Mouse (Mus musculus): ENCODE measurements around the gene Epc2. TPM values are rescaled to one million over a fixed set of nuclear protein-coding genes. Genes with fewer than 3 reads are reported as not detected.

The Epc2 gene
- polyA plus RNA-seq, 1 experiment from 2014 or later = 11.9 TPM

GRCm38 (mm10) chr2:49522578-49522977, 71.3 kb downstream of the Epc2 start:
- Histone ChIP-seq H3K9me3 (ENCODE audit: control insufficient read depth, low read length) (no peaks in the 10 kb centered on the region), H3K4me2 (ENCODE audit: low read depth, severe bottlenecking) (no peak overlapping the region), H3K36me3 (ENCODE audit: control insufficient read depth, insufficient read depth, low read length) (no peaks in the 10 kb centered on the region), H3K27me3 (ENCODE audit: control insufficient read depth, insufficient read depth, low read length) (no peaks in the 10 kb centered on the region), H3K4me1 (ENCODE audit: control insufficient read depth, insufficient read depth, low read length) (no peaks in the 10 kb centered on the region), H3K9ac (ENCODE audit: low read length) (no peak overlapping the region), H3K27ac (replicated peaks; ENCODE audit: low read depth, low read length) (no peak overlapping the region), H3K4me3 (ENCODE audit: low read depth, low read length) (no peak overlapping the region)
- DNase-seq (ENCODE audit: low spot score) = no peak
- ATAC-seq (ENCODE audit: insufficient number of reproducible peaks, low FRiP score, low TSS enrichment, low read depth) = no peak
- 93% methylated on average over 4 of the region's 4 CpGs for WGBS

DNA sequence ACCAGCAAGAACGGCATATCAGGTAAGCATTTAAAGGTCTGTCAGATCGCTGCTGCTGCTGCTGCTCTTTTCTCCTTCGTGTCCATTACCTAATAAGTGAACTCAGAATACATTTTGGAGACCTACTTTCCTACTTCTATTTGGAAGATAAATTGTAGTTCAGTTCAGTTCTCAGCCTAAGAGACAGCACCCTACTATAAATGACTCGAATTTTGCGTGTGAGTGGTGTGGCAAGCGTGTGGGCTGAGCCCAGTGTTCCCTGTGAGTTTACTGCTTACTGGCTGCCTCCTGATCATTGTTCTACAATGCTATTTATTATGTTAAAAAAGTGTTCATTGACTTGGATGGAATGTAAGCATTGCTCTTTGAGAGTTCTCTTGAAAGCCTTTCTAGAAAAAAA, 85.9 kb downstream of the Epc2 start:
- H3K9ac ChIP-seq (ENCODE audit: low read length) = no peak overlapping the region
- no peaks in the 10 kb centered on the region for H3K27me3 ChIP-seq (ENCODE audit: control insufficient read depth, insufficient read depth, low read length)
- no peak overlapping the region for H3K27ac ChIP-seq (replicated peaks; ENCODE audit: low read depth, low read length)
- no peak for DNase-seq (ENCODE audit: low spot score)
- no peaks in the 10 kb centered on the region; the same call in 1 of the 2 replicates for H3K36me3 ChIP-seq (ENCODE audit: control insufficient read depth, insufficient read depth, low read length)
- H3K9me3 ChIP-seq (ENCODE audit: control insufficient read depth, low read length) = no peaks in the 10 kb centered on the region
- H3K4me3 ChIP-seq (ENCODE audit: low read depth, low read length) = no peak overlapping the region
- H3K4me1 ChIP-seq (ENCODE audit: control insufficient read depth, insufficient read depth, low read length) = no peaks in the 10 kb centered on the region
- no peak overlapping the region for H3K4me2 ChIP-seq (ENCODE audit: low read depth, severe bottlenecking)
- 96% methylated on average over 6 of the region's 6 CpGs for WGBS
- no peak for ATAC-seq (ENCODE audit: insufficient number of reproducible peaks, low FRiP score, low TSS enrichment, low read depth)

DNA sequence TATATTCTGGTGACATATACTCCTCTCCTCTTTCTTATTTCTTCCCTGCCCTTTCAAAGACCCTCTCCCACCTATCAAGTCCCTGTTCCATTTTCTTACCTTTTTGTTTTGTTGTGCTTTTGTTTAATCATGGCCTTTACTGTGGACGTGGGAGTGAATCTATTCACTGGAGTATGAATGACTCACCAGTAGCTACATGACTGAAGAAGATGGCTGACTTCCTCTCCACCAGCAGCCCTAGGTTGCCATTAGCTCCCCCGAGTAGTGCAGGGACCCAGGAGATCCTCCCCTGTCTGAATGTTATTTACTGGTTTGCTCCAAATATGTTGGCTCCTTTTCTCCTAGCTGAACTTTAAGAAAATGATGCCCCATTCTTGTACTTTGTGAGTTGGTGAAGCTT, 86.8 kb downstream of the Epc2 start:
- no peaks in the 10 kb centered on the region for H3K4me1 ChIP-seq (ENCODE audit: control insufficient read depth, insufficient read depth, low read length)
- DNase-seq (ENCODE audit: low spot score) = no peak
- H3K4me2 ChIP-seq (ENCODE audit: low read depth, severe bottlenecking) = no peak overlapping the region
- WGBS = 85% methylated on average over 2 of the region's 2 CpGs
- no peaks in the 10 kb centered on the region for H3K27me3 ChIP-seq (ENCODE audit: control insufficient read depth, insufficient read depth, low read length)
- H3K9me3 ChIP-seq (ENCODE audit: control insufficient read depth, low read length) = no peaks in the 10 kb centered on the region
- H3K36me3 ChIP-seq (ENCODE audit: control insufficient read depth, insufficient read depth, low read length) = no peaks in the 10 kb centered on the region; the same call in 1 of the 2 replicates
- H3K4me3 ChIP-seq (ENCODE audit: low read depth, low read length) = no peak overlapping the region
- ATAC-seq (ENCODE audit: insufficient number of reproducible peaks, low FRiP score, low TSS enrichment, low read depth) = no peak
- H3K9ac ChIP-seq (ENCODE audit: low read length) = no peak overlapping the region
- H3K27ac ChIP-seq (replicated peaks; ENCODE audit: low read depth, low read length) = no peak overlapping the region

- no peak overlapping the region for H3K4me2 ChIP-seq (ENCODE audit: low read depth, severe bottlenecking)
- ATAC-seq (ENCODE audit: insufficient number of reproducible peaks, low FRiP score, low TSS enrichment, low read depth) = no peak
- no peak overlapping the region for H3K27ac ChIP-seq (replicated peaks; ENCODE audit: low read depth, low read length)
- no peaks in the 10 kb centered on the region for H3K27me3 ChIP-seq (ENCODE audit: control insufficient read depth, insufficient read depth, low read length)
- H3K4me3 ChIP-seq (ENCODE audit: low read depth, low read length) = no peak overlapping the region
- no peaks in the 10 kb centered on the region; the same call in 1 of the 2 replicates for H3K36me3 ChIP-seq (ENCODE audit: control insufficient read depth, insufficient read depth, low read length)
- WGBS = 88% methylated on average over 2 of the region's 2 CpGs
- no peak for DNase-seq (ENCODE audit: low spot score)
- H3K4me1 ChIP-seq (ENCODE audit: control insufficient read depth, insufficient read depth, low read length) = no peaks in the 10 kb centered on the region
- no peak overlapping the region for H3K9ac ChIP-seq (ENCODE audit: low read length)
- H3K9me3 ChIP-seq (ENCODE audit: control insufficient read depth, low read length) = no peaks in the 10 kb centered on the region
Observed at GRCm38 (mm10) chr2:49539745-49540144, 88.5 kb downstream of the Epc2 start.

- Histone ChIP-seq H3K4me2 (ENCODE audit: low read depth, severe bottlenecking) (no peak overlapping the region), H3K27me3 (ENCODE audit: control insufficient read depth, insufficient read depth, low read length) (no peaks in the 10 kb centered on the region), H3K36me3 (ENCODE audit: control insufficient read depth, insufficient read depth, low read length) (peaks cover 9% of the 10 kb centered on the region; the same call in 1 of the 2 replicates), H3K4me3 (ENCODE audit: low read depth, low read length) (no peak overlapping the region), H3K27ac (replicated peaks; ENCODE audit: low read depth, low read length) (no peak overlapping the region), H3K4me1 (ENCODE audit: control insufficient read depth, insufficient read depth, low read length) (no peaks in the 10 kb centered on the region), H3K9ac (ENCODE audit: low read length) (no peak overlapping the region), H3K9me3 (ENCODE audit: control insufficient read depth, low read length) (no peaks in the 10 kb centered on the region)
- DNase-seq (ENCODE audit: low spot score) (no peak), ATAC-seq (ENCODE audit: insufficient number of reproducible peaks, low FRiP score, low TSS enrichment, low read depth) (no peak)
- WGBS = 73% methylated on average over 5 of the region's 5 CpGs
Observed at GRCm38 (mm10) chr2:49547813-49548212, 96.5 kb downstream of the Epc2 start.

- H3K27ac ChIP-seq (replicated peaks; ENCODE audit: low read depth, low read length) = no peak overlapping the region
- no peaks in the 10 kb centered on the region for H3K9me3 ChIP-seq (ENCODE audit: control insufficient read depth, low read length)
- H3K36me3 ChIP-seq (ENCODE audit: control insufficient read depth, insufficient read depth, low read length) = peaks cover 9% of the 10 kb centered on the region; the same call in 1 of the 2 replicates
- H3K4me1 ChIP-seq (ENCODE audit: control insufficient read depth, insufficient read depth, low read length) = no peaks in the 10 kb centered on the region
- H3K9ac ChIP-seq (ENCODE audit: low read length) = no peak overlapping the region
- H3K4me2 ChIP-seq (ENCODE audit: low read depth, severe bottlenecking) = no peak overlapping the region
- ATAC-seq (ENCODE audit: insufficient number of reproducible peaks, low FRiP score, low TSS enrichment, low read depth) = no peak
- no peak overlapping the region for H3K4me3 ChIP-seq (ENCODE audit: low read depth, low read length)
- WGBS = 91% methylated on average over 5 of the region's 5 CpGs
- H3K27me3 ChIP-seq (ENCODE audit: control insufficient read depth, insufficient read depth, low read length) = no peaks in the 10 kb centered on the region
- no peak for DNase-seq (ENCODE audit: low spot score)
Observed at GRCm38 (mm10) chr2:49548492-49548891, 97.2 kb downstream of the Epc2 start.

DNA sequence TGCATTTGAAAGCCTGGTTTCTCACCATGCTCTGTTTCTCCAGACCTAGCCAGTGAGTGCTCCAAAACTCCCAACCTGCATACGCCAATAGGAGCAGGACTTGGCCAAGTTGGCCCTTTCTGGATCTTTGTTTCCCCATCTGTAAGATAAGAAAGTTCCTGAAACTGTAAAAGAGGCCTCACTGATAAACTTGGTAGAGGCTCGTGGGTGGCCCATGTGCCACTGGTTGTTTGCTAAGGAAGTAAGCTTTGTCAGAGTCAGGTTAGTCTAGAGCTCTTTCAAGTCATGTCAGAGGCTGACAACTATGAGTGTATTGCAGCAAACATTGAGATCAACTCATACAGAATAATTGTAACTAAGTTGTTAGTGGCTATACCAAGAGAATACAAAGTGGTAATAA, 101.8 kb downstream of the Epc2 start:
- H3K9ac ChIP-seq (ENCODE audit: low read length) = no peak overlapping the region
- no peak overlapping the region for H3K4me3 ChIP-seq (ENCODE audit: low read depth, low read length)
- no peak for ATAC-seq (ENCODE audit: insufficient number of reproducible peaks, low FRiP score, low TSS enrichment, low read depth)
- no peak overlapping the region for H3K27ac ChIP-seq (replicated peaks; ENCODE audit: low read depth, low read length)
- H3K36me3 ChIP-seq (ENCODE audit: control insufficient read depth, insufficient read depth, low read length) = peaks cover 7% of the 10 kb centered on the region; the same call in 1 of the 2 replicates
- H3K9me3 ChIP-seq (ENCODE audit: control insufficient read depth, low read length) = no peaks in the 10 kb centered on the region
- DNase-seq (ENCODE audit: low spot score) = no peak
- 94% methylated on average over 2 of the region's 2 CpGs for WGBS
- H3K4me1 ChIP-seq (ENCODE audit: control insufficient read depth, insufficient read depth, low read length) = no peaks in the 10 kb centered on the region
- H3K27me3 ChIP-seq (ENCODE audit: control insufficient read depth, insufficient read depth, low read length) = no peaks in the 10 kb centered on the region
- H3K4me2 ChIP-seq (ENCODE audit: low read depth, severe bottlenecking) = no peak overlapping the region

DNA sequence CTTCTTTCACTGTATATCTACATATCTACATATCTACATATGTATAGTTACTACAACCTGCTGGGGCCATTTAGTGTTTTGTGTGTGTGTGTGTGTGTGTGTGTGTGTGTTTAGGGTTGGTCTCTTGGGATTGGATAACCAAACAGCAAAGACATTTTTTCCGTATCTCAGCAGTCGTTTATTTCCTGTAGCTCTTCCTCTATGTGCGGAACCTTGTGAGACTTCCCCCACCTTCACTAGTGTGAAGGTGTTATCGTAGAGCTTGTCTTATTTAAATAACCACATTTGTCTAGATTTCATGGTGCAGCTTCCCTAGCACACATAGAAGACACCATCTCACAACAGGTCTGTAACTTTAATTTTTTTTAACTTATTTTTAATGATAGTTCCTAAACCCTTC, 106.1 kb downstream of the Epc2 start:
- Histone ChIP-seq H3K4me2 (ENCODE audit: low read depth, severe bottlenecking) (no peak overlapping the region), H3K27me3 (ENCODE audit: control insufficient read depth, insufficient read depth, low read length) (no peaks in the 10 kb centered on the region), H3K4me3 (ENCODE audit: low read depth, low read length) (no peak overlapping the region), H3K9me3 (ENCODE audit: control insufficient read depth, low read length) (no peaks in the 10 kb centered on the region), H3K36me3 (ENCODE audit: control insufficient read depth, insufficient read depth, low read length) (no peaks in the 10 kb centered on the region), H3K9ac (ENCODE audit: low read length) (no peak overlapping the region), H3K27ac (replicated peaks; ENCODE audit: low read depth, low read length) (no peak overlapping the region), H3K4me1 (ENCODE audit: control insufficient read depth, insufficient read depth, low read length) (no peaks in the 10 kb centered on the region)
- DNase-seq (ENCODE audit: low spot score) (no peak), ATAC-seq (ENCODE audit: insufficient number of reproducible peaks, low FRiP score, low TSS enrichment, low read depth) (no peak)
- WGBS = 94% methylated on average over 4 of the region's 4 CpGs

GRCm38 (mm10) chr2:49558361-49558760, 107.1 kb downstream of the Epc2 start:
- WGBS = 92% methylated on average over 3 of the region's 3 CpGs
- no peak overlapping the region for H3K4me3 ChIP-seq (ENCODE audit: low read depth, low read length)
- H3K36me3 ChIP-seq (ENCODE audit: control insufficient read depth, insufficient read depth, low read length) = no peaks in the 10 kb centered on the region
- DNase-seq (ENCODE audit: low spot score) (no peak), ATAC-seq (ENCODE audit: insufficient number of reproducible peaks, low FRiP score, low TSS enrichment, low read depth) (no peak)
- no peaks in the 10 kb centered on the region for H3K27me3 ChIP-seq (ENCODE audit: control insufficient read depth, insufficient read depth, low read length)
- H3K4me1 ChIP-seq (ENCODE audit: control insufficient read depth, insufficient read depth, low read length) = no peaks in the 10 kb centered on the region
- H3K4me2 ChIP-seq (ENCODE audit: low read depth, severe bottlenecking) = no peak overlapping the region
- no peaks in the 10 kb centered on the region for H3K9me3 ChIP-seq (ENCODE audit: control insufficient read depth, low read length)
- no peak overlapping the region for H3K27ac ChIP-seq (replicated peaks; ENCODE audit: low read depth, low read length)
- H3K9ac ChIP-seq (ENCODE audit: low read length) = no peak overlapping the region

Measured in limb, embryonic 11.5 days (tissue).